Mouse (Mus musculus) CD8-positive naive resting alpha-beta T cell, adult 2 months (primary cell): ENCODE measurements around the gene Snrpf.

Experiments used
- DNase-seq, 2 experiments: peaks; one replicate each; pipeline ENCODE4 v3.0.0; 2022; ENCODE audit warnings: low read depth in 2 of 2, low spot score in 2 of 2

Snrpf gene

GRCm38 (mm10) chr10:93538287-93538686 lies 51.2 kb downstream of the Snrpf start:
- no peak for DNase-seq
